Mouse (Mus musculus) cerebellum, adult 11 months (tissue): ENCODE data around the gene Bag3.
"Not testable (repeated sequence)": the region's sequence is repeated elsewhere in the genome, so short reads cannot be mapped to it uniquely, and the experiment has no call there.

ENCODE experiments used
- DNase-seq: peaks from one replicate; pipeline ENCODE4 v3.0.0; 2022

Bag3 gene

GRCm38 (mm10) chr7:128538196-128538595 lies 14.8 kb downstream of the Bag3 start:
- no peak for DNase-seq

GRCm38 (mm10) chr7:128538769-128539168 lies 15.4 kb downstream of the Bag3 start:
- no peak for DNase-seq

GRCm38 (mm10) chr7:128540111-128540510 lies 16.7 kb downstream of the Bag3 start:
- no peak for DNase-seq

GRCm38 (mm10) chr7:128540734-128541133 lies 17.3 kb downstream of the Bag3 start:
- DNase-seq = no peak

GRCm38 (mm10) chr7:128541186-128541585 lies 17.8 kb downstream of the Bag3 start:
- no peak for DNase-seq

GRCm38 (mm10) chr7:128541771-128542170 lies 18.4 kb downstream of the Bag3 start:
- no peak for DNase-seq

- no peak for DNase-seq
These were observed 19.1 kb downstream of the Bag3 start for GRCm38 (mm10) chr7:128542488-128542887.

GRCm38 (mm10) chr7:128543148-128543855 lies 19.9 kb downstream of the Bag3 start:
- no peak for DNase-seq

- DNase-seq = no peak
These were observed 20.5 kb downstream of the Bag3 start for GRCm38 (mm10) chr7:128543961-128544360.

- no peak for DNase-seq
These were observed 21.3 kb downstream of the Bag3 start for GRCm38 (mm10) chr7:128544566-128545262.

GRCm38 (mm10) chr7:128546031-128546430 lies 22.6 kb downstream of the Bag3 start:
- no peak for DNase-seq

GRCm38 (mm10) chr7:128549137-128549536 lies 25.7 kb downstream of the Bag3 start:
- DNase-seq = no peak

- no peak for DNase-seq
These were observed 27.1 kb downstream of the Bag3 start for GRCm38 (mm10) chr7:128550328-128551086.

- no peak for DNase-seq
These were observed 27.7 kb downstream of the Bag3 start for GRCm38 (mm10) chr7:128551087-128551457.

- no peak for DNase-seq
These were observed 29.8 kb downstream of the Bag3 start for GRCm38 (mm10) chr7:128553105-128553705.

- no peak for DNase-seq
These were observed 31.1 kb downstream of the Bag3 start for GRCm38 (mm10) chr7:128554502-128554901.

- DNase-seq = no peak
These were observed 31.8 kb downstream of the Bag3 start for GRCm38 (mm10) chr7:128555141-128555750.

GRCm38 (mm10) chr7:128556923-128557430 lies 33.6 kb downstream of the Bag3 start:
- no peak for DNase-seq

- no peak for DNase-seq
These were observed 40.0 kb downstream of the Bag3 start for GRCm38 (mm10) chr7:128563373-128563772.

- DNase-seq = no peak
These were observed 42.9 kb downstream of the Bag3 start for GRCm38 (mm10) chr7:128566311-128566710.

- peak; percentile 69 for DNase-seq
These were observed 44.3 kb downstream of the Bag3 start for GRCm38 (mm10) chr7:128567561-128568244.

GRCm38 (mm10) chr7:128569429-128569828 lies 46.0 kb downstream of the Bag3 start:
- not testable (repeated sequence) for DNase-seq
